ENCODE assay signal across 8 mouse cellular contexts in genomic region chr15:79951226-79951625, GRCm38 (mm10). TPM values are rescaled to one million over a fixed set of nuclear protein-coding genes. Genes with fewer than 3 reads are reported as not detected.
DNase-seq lines count a peak whose midpoint lies in the region; ATAC-seq and TF ChIP-seq lines count a peak whose summit lies in the region.

No protein-coding gene starts in this region.

- no peaks in the 10 kb centered on the region for H3K36me3 ChIP-seq in heart, embryonic 10.5 days
- peaks cover 17% of the 10 kb centered on the region for H3K36me3 ChIP-seq in megakaryocyte, embryonic 14.5 days (replicated peaks; ENCODE audit: low read length)
- H3K36me3 ChIP-seq in limb, embryonic 11.5 days (ENCODE audit: control insufficient read depth, insufficient read depth, low read length), result no peaks in the 10 kb centered on the region
- H3K36me3 ChIP-seq in stomach, postnatal 0 days (ENCODE audit: control insufficient read depth, insufficient read depth, low read length), result no peaks in the 10 kb centered on the region

- WGBS in heart, embryonic 10.5 days, result 67% methylated on average over 6 of the region's 6 CpGs
- 63% methylated on average over 6 of the region's 6 CpGs for whole genome bisulfite sequencing in limb, embryonic 11.5 days
- WGBS in stomach, postnatal 0 days, result 75% methylated on average over 6 of the region's 6 CpGs

- H3K4me2 ChIP-seq in limb, embryonic 11.5 days (ENCODE audit: low read depth, severe bottlenecking), result no peak overlapping the region
- no peak overlapping the region for H3K4me2 ChIP-seq in stomach, postnatal 0 days (replicated peaks; ENCODE audit: low read depth)

- no peak for TF ChIP-seq CTCF in stomach, postnatal 0 days (IDR thresholded peaks at IDR 0.05; ENCODE audit: low read depth)

- no peak overlapping the region for H3K9ac ChIP-seq in limb, embryonic 11.5 days (ENCODE audit: low read length)
- H3K9ac ChIP-seq in stomach, postnatal 0 days (ENCODE audit: low read length), result no peak overlapping the region

- no peaks in the 10 kb centered on the region; the same call in 1 of the 2 replicates for H3K27me3 ChIP-seq in heart, embryonic 10.5 days (ENCODE audit: insufficient read depth, poor library complexity, severe bottlenecking)
- no peaks in the 10 kb centered on the region for H3K27me3 ChIP-seq in megakaryocyte, embryonic 14.5 days (replicated peaks)
- H3K27me3 ChIP-seq in limb, embryonic 11.5 days (ENCODE audit: control insufficient read depth, insufficient read depth, low read length), result no peaks in the 10 kb centered on the region
- no peaks in the 10 kb centered on the region for H3K27me3 ChIP-seq in stomach, postnatal 0 days (ENCODE audit: control insufficient read depth, insufficient read depth, low read length)

- peak overlapping the region; percentile 51; the same call in 1 of the 2 replicates for H3K4me3 ChIP-seq in heart, embryonic 10.5 days
- H3K4me3 ChIP-seq in megakaryocyte, embryonic 14.5 days (replicated peaks), result peak overlapping the region; percentile 25
- no peak overlapping the region for H3K4me3 ChIP-seq in limb, embryonic 11.5 days (ENCODE audit: low read depth, low read length)
- no peak overlapping the region for H3K4me3 ChIP-seq in stomach, postnatal 0 days (ENCODE audit: low read depth, low read length)

- DNase-seq in heart, embryonic 10.5 days (ENCODE audit: low spot score), result no peak
- DNase-seq in heart, adult 8-10 months (ENCODE audit: low spot score), result no peak
- no peak for DNase-seq in limb, embryonic 11.5 days (ENCODE audit: low spot score)
- DNase-seq in stomach, postnatal 0 days (ENCODE audit: low spot score), result no peak
- DNase-seq in retina, postnatal 1 day, result no peak
- DNase-seq in cerebellum, adult 9-10 months, result no peak

- H3K27ac ChIP-seq in heart, embryonic 10.5 days, result peak overlapping the region; percentile 77
- peak overlapping the region; percentile 70 for H3K27ac ChIP-seq in limb, embryonic 11.5 days (replicated peaks; ENCODE audit: low read depth, low read length)
- H3K27ac ChIP-seq in stomach, postnatal 0 days (replicated peaks), result peak overlapping the region; percentile 49

- no peaks in the 10 kb centered on the region for H3K9me3 ChIP-seq in heart, embryonic 10.5 days
- no peaks in the 10 kb centered on the region for H3K9me3 ChIP-seq in megakaryocyte, embryonic 14.5 days
- no peaks in the 10 kb centered on the region for H3K9me3 ChIP-seq in limb, embryonic 11.5 days (ENCODE audit: control insufficient read depth, low read length)
- no peaks in the 10 kb centered on the region for H3K9me3 ChIP-seq in stomach, postnatal 0 days (ENCODE audit: control insufficient read depth, low read length)

- peaks cover 53% of the 10 kb centered on the region for H3K4me1 ChIP-seq in heart, embryonic 10.5 days
- H3K4me1 ChIP-seq in megakaryocyte, embryonic 14.5 days, result peaks cover 86% of the 10 kb centered on the region
- peaks cover 31% of the 10 kb centered on the region for H3K4me1 ChIP-seq in limb, embryonic 11.5 days (ENCODE audit: control insufficient read depth, insufficient read depth, low read length)
- peaks cover 3% of the 10 kb centered on the region; the same call in 1 of the 2 replicates for H3K4me1 ChIP-seq in stomach, postnatal 0 days (replicated peaks; ENCODE audit: control insufficient read depth, insufficient read depth)

- no peak for ATAC-seq in megakaryocyte, adult 5-6 weeks (ENCODE audit: poor library complexity, severe bottlenecking)
- ATAC-seq in limb, embryonic 11.5 days (ENCODE audit: insufficient number of reproducible peaks, low FRiP score, low TSS enrichment, low read depth), result no peak
- ATAC-seq in stomach, postnatal 0 days (ENCODE audit: low FRiP score, low TSS enrichment), result no peak

- no peak for TF ChIP-seq EP300 in stomach, postnatal 0 days (optimal IDR thresholded peaks at IDR 0.05)

RNA-seq across cellular contexts. Expression of gene Cbx7, which starts 19.7 kb away (rescaled TPM):
- 0.82 and 1.0 TPM in 2 replicates for polyA plus RNA-seq in heart, embryonic 10.5 days (2016; fragmentation: Nextera tagmentation; extraction: Ambion mirVana)
- 10 to 100 TPM; 18.7 to 28.2 (median 21.1) TPM for total RNA-seq in heart, adult 8-10 months (2022)
- 2.2 and 5.7 TPM in 2 replicates for polyA plus RNA-seq in megakaryocyte, embryonic 14.5 days (2012; ENCODE audit: insufficient read depth, low replicate concordance)
- 4.9 and 5.5 TPM in 2 replicates for total RNA-seq in megakaryocyte, adult 5-6 weeks (2015)
- total RNA-seq in megakaryocyte, adult 5-6 weeks (2017), result 3.9 and 7.0 TPM in 2 replicates
- polyA plus RNA-seq in limb, embryonic 11.5 days (2014; fragmentation: Nextera tagmentation; extraction: Ambion mirVana), result 0.97 and 1.4 TPM in 2 replicates
- 4.8 and 5.5 TPM in 2 replicates for polyA plus RNA-seq in stomach, postnatal 0 days (2015; fragmentation: Nextera tagmentation; extraction: Ambion mirVana)

RNA-seq across cellular contexts. Expression of gene Apobec3, which starts 59.8 kb away (rescaled TPM):
- polyA plus RNA-seq in heart, embryonic 10.5 days (2016; fragmentation: Nextera tagmentation; extraction: Ambion mirVana), result 9.5 and 10.2 TPM in 2 replicates
- total RNA-seq in heart, adult 8-10 months (2022), result 1 to 10 TPM; 7.2 to 8.4 (median 8.0) TPM
- 0.81 and 1.1 TPM in 2 replicates for polyA plus RNA-seq in megakaryocyte, embryonic 14.5 days (2012; ENCODE audit: insufficient read depth, low replicate concordance)
- 129 and 148 TPM in 2 replicates for total RNA-seq in megakaryocyte, adult 5-6 weeks (2015)
- total RNA-seq in megakaryocyte, adult 5-6 weeks (2017), result 124 and 125 TPM in 2 replicates
- polyA plus RNA-seq in limb, embryonic 11.5 days (2014; fragmentation: Nextera tagmentation; extraction: Ambion mirVana), result 9.7 and 11.8 TPM in 2 replicates
- 18.2 and 18.5 TPM in 2 replicates for polyA plus RNA-seq in stomach, postnatal 0 days (2015; fragmentation: Nextera tagmentation; extraction: Ambion mirVana)

Comparison
In these comparisons a context has a peak if more than half of its experiments do, and no peak if none do; other contexts are left out.
1. H3K4me3 ChIP-seq: peak in heart, embryonic 10.5 days (single experiment) and megakaryocyte, embryonic 14.5 days (single experiment); none in limb, embryonic 11.5 days (single experiment) and stomach, postnatal 0 days (single experiment).
2. Peak in every context shown above with its lines, with median percentiles within 50 percentile points of each other: H3K27ac ChIP-seq.